Mouse (Mus musculus) small intestine, adult 2 months (tissue): ENCODE measurements around the gene Armh3.

Experiments
- CTCF ChIP-seq: fragments of 200-500 bp; IDR thresholded peaks from 2 replicates; pipeline ENCODE4 v1.5.1; 2012; ENCODE audit warnings: low read depth, mild to moderate bottlenecking, control low read depth, inconsistent platforms, low read length, moderate library complexity, mixed read lengths; ENCODE audit not compliant: insufficient replicate concordance, insufficient read length; ENCODE audit errors: extremely low read depth
- POLR2A ChIP-seq: fragments of 200-500 bp; IDR thresholded peaks from 2 replicates; pipeline ENCODE4 v1.6.1; 2012; ENCODE audit warnings: low read depth, mild to moderate bottlenecking, control low read depth, inconsistent platforms, low read length, moderate library complexity

- TF ChIP-seq CTCF (no peak), POLR2A (no peak)
These were observed 50.5 kb downstream of the Armh3 start for GRCm38 (mm10) chr19:45947764-45948163.
